Mouse (Mus musculus) testis, postnatal 10 days (tissue): ENCODE data around the gene Sertad2.

Experiments
- DNase-seq: peaks from one replicate; pipeline ENCODE4 v3.0.0; 2021; ENCODE audit warnings: low spot score

Sertad2 gene

GRCm38 (mm10) chr11:20604119-20604518 is 61.1 kb downstream of the Sertad2 start:
- DNase-seq, result no peak

- no peak for DNase-seq
These were observed 62.6 kb downstream of the Sertad2 start for GRCm38 (mm10) chr11:20605613-20606012.

- DNase-seq, result no peak
These were observed 65.4 kb downstream of the Sertad2 start for GRCm38 (mm10) chr11:20608442-20608841.

GRCm38 (mm10) chr11:20613223-20613622 is 70.2 kb downstream of the Sertad2 start:
- DNase-seq, result no peak

GRCm38 (mm10) chr11:20616103-20616502 is 73.0 kb downstream of the Sertad2 start:
- no peak for DNase-seq

- DNase-seq, result no peak
These were observed 84.1 kb downstream of the Sertad2 start for GRCm38 (mm10) chr11:20627146-20627545.

- DNase-seq, result no peak
These were observed 85.2 kb downstream of the Sertad2 start for GRCm38 (mm10) chr11:20628216-20628615.

GRCm38 (mm10) chr11:20629700-20630099 is 86.6 kb downstream of the Sertad2 start:
- no peak for DNase-seq

GRCm38 (mm10) chr11:20631026-20631940 is 88.2 kb downstream of the Sertad2 start:
- DNase-seq, result peak; percentile 97

GRCm38 (mm10) chr11:20631941-20632618 is 89.0 kb downstream of the Sertad2 start:
- peak; percentile 85 for DNase-seq

GRCm38 (mm10) chr11:20632619-20632965 is 89.5 kb downstream of the Sertad2 start:
- DNase-seq, result peak; percentile 74

GRCm38 (mm10) chr11:20634543-20634942 is 91.5 kb downstream of the Sertad2 start:
- DNase-seq, result no peak

- DNase-seq, result no peak
These were observed 92.6 kb downstream of the Sertad2 start for GRCm38 (mm10) chr11:20635646-20636045.

- no peak for DNase-seq
These were observed 93.1 kb downstream of the Sertad2 start for GRCm38 (mm10) chr11:20636114-20636513.

- DNase-seq, result no peak
These were observed 94.0 kb downstream of the Sertad2 start for GRCm38 (mm10) chr11:20637060-20637459.

GRCm38 (mm10) chr11:20638841-20639240 is 95.8 kb downstream of the Sertad2 start:
- DNase-seq, result peak; percentile 89

- no peak for DNase-seq
These were observed 96.9 kb downstream of the Sertad2 start for GRCm38 (mm10) chr11:20639918-20640447.

- no peak for DNase-seq
These were observed 99.3 kb downstream of the Sertad2 start for GRCm38 (mm10) chr11:20642321-20642720.

- DNase-seq, result no peak
These were observed 100.1 kb downstream of the Sertad2 start for GRCm38 (mm10) chr11:20643161-20643560.

GRCm38 (mm10) chr11:20644166-20644565 is 101.1 kb downstream of the Sertad2 start:
- DNase-seq, result no peak

- no peak for DNase-seq
These were observed 101.8 kb downstream of the Sertad2 start for GRCm38 (mm10) chr11:20644872-20645271.

- DNase-seq, result no peak
These were observed 102.5 kb downstream of the Sertad2 start for GRCm38 (mm10) chr11:20645521-20645920.

GRCm38 (mm10) chr11:20646142-20646541 is 103.1 kb downstream of the Sertad2 start:
- DNase-seq, result no peak
